Mouse (Mus musculus): ENCODE data around the gene Olfr1216.

GRCm38 (mm10) chr2:89031965-89032364, 13.8 kb upstream of the Olfr1216 start, which contains the start of gene Olfr1217:
- TF ChIP-seq POLR2A (IDR thresholded peaks at IDR 0.05; ENCODE audit: control insufficient read depth, extremely low read depth, insufficient read depth, low read length, poor library complexity) (no peak), CTCF (IDR thresholded peaks at IDR 0.05; ENCODE audit: borderline replicate concordance, control insufficient read depth, extremely low read depth, insufficient read depth, low read length, poor library complexity) (no peak)

All from thymus, adult 2 months (tissue).